Mouse (Mus musculus) spleen, adult 10 weeks (tissue): ENCODE results near the gene Stard3nl. TPM values are rescaled to one million over a fixed set of nuclear protein-coding genes. Genes with fewer than 3 reads are reported as not detected.

Experiments
- polyA plus RNA-seq: library from polyadenylated mRNA; stranded (reverse); fragments of 350-450 nt; fragmentation: Illumina TruSeq; extraction: RNeasy Lipid Tissue Mini Kit (QIAGEN cat#74804); gene quantifications from one replicate; pipeline ENCODE4 v1.2.3, GENCODE M21; 2015; ENCODE audit warnings: low replicate concordance; ENCODE audit not compliant: insufficient read depth

Gene Stard3nl
- polyA plus RNA-seq, result 40.7 TPM

GRCm38 (mm10) chr13:19395688-19396354, at the start of gene Stard3nl:
Gene Stard3nl, minus strand, starts transcription at chr13:19395795.

Other genes starting within 250 kb of the Stard3nl start
- gene Epdr1, start 224.1 kb upstream of the Stard3nl start, polyA plus RNA-seq, result 4.2 TPM
- 0.14 TPM for gene Sfrp4, start 227.3 kb upstream of the Stard3nl start, polyA plus RNA-seq